Mouse (Mus musculus) embryonic stem cell, embryonic (primary cell): ENCODE measurements around the gene Stra8.

Experiments used
- CTCF ChIA-PET, 4 experiments: fragments of 300-600 bp in 2 of 4; fragments of 350-600 bp in 2 of 4; sonication (Branson Sonifier 250); formaldehyde crosslinking; loops; one replicate each; lab custom pipeline; 2022; ENCODE audit warnings: inconsistent platforms in 2 of 4; lab: Charles Lee
- POLR2A ChIA-PET, 4 experiments: fragments of 300-600 bp in 2 of 4; fragments of 350-600 bp in 2 of 4; sonication (Branson Sonifier 250); formaldehyde crosslinking; loops; one replicate each; lab custom pipeline; 2022; ENCODE audit warnings: antibody characterized with exemption in 4 of 4, inconsistent platforms in 1 of 4; lab: Charles Lee

Gene Stra8

DNA sequence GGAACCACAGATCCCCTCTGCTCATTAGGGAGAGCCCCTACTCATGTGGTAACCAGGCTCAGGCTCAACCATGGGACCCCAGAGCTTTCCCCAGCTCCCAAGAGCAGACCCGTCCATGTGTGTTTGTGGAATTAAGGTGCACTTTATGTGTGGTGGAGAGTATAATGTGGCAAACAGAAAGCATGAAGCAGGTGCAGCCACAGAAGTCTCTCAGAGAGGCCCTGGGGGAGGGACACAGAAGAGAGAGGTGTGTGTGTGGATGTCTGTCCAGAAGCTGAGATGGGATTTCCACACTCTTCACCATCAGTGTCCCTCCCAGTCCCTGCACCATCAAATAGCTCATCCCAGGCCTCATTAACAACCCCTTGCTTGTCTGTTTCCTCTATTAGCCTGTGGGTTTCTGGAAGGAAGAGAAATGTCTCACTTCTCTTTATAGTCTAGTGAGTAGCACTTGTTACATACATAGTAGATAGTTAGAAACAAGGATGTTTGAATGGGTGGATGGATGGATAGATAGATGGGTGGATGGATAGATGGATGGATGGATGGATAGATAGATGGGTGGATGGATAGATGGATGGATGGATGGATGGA lies 26.6 kb downstream of the Stra8 start:
- POLR2A ChIA-PET, result interaction anchor here in 1 of 4 experiments (0.6 to 1.3 kb wide), 2 partner anchors 9 to 140 kb away, joined by 3 read pairs; no protein-coding TSS in a partner anchor
- CTCF ChIA-PET, result no interaction called here

- ChIA-PET POLR2A (no interaction called here), CTCF (interaction anchor here in 1 of 4 experiments (1.0 kb wide), 1 partner anchor 50 kb away, joined by 3 read pairs; no protein-coding TSS in a partner anchor)
These were observed 28.5 kb downstream of the Stra8 start for GRCm38 (mm10) chr6:34948461-34948860.

GRCm38 (mm10) chr6:34951518-34951917 lies 31.6 kb downstream of the Stra8 start:
- POLR2A ChIA-PET, result no interaction called here
- CTCF ChIA-PET, result no interaction called here

- CTCF ChIA-PET, result no interaction called here
These were observed 32.1 kb downstream of the Stra8 start for GRCm38 (mm10) chr6:34951956-34952667.

DNA sequence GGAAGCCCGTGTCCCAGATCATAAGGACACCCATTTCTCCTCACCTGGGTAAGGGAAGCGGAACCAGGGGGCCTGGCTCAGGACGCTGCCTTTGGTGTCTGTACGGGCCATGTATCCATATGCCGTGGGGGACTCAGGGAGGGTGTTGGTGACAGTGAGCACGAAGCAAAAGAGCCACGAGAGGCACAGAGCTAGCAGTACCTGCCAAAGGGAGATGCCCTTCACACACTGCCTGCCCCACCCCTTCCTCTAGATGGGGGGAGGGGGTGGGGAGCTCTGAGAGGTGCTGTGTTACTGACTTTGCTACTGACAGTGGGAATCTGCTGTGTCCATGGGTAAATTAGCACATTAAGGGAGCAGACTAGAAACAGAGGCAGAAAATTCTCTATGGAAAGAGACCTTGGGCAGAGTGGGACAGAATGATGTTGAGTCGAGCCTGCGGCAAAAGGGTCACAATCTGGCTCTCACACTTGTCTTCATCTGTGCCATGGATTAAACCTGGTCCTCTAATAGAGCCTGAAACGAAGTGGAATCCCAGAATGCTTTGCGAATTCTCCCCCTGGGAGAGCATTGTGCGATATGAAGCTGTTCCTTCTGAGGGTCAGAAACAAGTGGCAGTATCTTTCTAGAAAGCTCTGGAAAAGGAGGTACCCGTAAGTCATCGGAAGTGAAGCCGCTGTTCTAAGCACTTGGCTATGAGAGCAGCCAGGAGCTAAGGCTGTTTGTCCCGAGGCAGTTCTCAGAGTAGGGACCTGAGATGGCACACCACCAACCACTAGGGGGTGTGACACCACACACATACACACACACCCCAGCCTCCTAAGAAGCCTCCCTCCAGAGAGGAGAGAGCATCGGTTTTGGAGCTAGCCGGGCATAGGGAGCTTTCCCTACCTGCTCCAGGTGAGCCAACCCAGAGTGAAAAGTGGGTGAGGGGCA lies 35.2 kb downstream of the Stra8 start:
- ChIA-PET POLR2A (interaction anchor here in 1 of 4 experiments (0.6 to 1.7 kb wide), 6 partner anchors 9 to 238 kb away, joined by 3 to 6 read pairs (median 3); no protein-coding TSS in a partner anchor), CTCF (interaction anchor here (0.6 to 2.5 kb wide), 32 partner anchors 10 to 229 kb away, joined by 3 to 12 read pairs (median 4); partner anchors contain the start of gene Slc23a4 (in 1 of the 4))

More at GRCm38 (mm10) chr6:34951956-34952667, 32.1 kb downstream of the Stra8 start:
- POLR2A ChIA-PET, result interaction anchor here in 1 of 4 experiments (0.6 kb wide), 1 partner anchor 163 kb away, joined by 5 read pairs; no protein-coding TSS in a partner anchor

DNA sequence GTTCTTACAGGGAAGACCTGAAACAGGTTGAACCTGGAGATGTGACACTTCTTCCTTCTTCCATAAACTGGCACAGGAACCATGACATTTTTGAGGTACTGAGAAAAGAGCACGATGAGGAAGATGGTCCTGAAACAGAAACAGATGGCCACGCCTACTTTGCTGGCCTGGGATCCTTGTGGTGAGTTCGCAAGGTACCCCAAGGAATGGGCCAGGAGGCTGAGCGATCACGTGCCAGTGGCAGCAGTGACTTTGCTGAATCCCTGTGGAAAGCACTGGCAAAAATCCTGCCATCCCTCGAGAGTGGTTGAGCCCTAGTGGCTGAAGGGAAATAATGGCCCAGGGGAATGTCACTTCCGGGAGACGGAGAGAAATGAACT lies 35.9 kb downstream of the Stra8 start:
- CTCF ChIA-PET, result interaction anchor here (0.6 to 2.5 kb wide), 25 partner anchors 11 to 167 kb away, joined by 3 to 12 read pairs (median 6); partner anchors contain the start of gene Slc23a4 (in 1 of the 4)

GRCm38 (mm10) chr6:34959131-34959530 lies 39.2 kb downstream of the Stra8 start:
- POLR2A ChIA-PET, result interaction anchor here in 1 of 4 experiments (0.6 kb wide), 1 partner anchor 126 kb away, joined by 3 read pairs; no protein-coding TSS in a partner anchor
- CTCF ChIA-PET, result interaction anchor here in 1 of 4 experiments (0.8 kb wide), 1 partner anchor 35 kb away, joined by 9 read pairs; no protein-coding TSS in a partner anchor

More for the DNA sequence above, 35.9 kb downstream of the Stra8 start:
- POLR2A ChIA-PET, result interaction anchor here in 1 of 4 experiments (0.6 to 1.7 kb wide), 5 partner anchors 10 to 238 kb away, joined by 3 to 6 read pairs (median 3); no protein-coding TSS in a partner anchor

DNA sequence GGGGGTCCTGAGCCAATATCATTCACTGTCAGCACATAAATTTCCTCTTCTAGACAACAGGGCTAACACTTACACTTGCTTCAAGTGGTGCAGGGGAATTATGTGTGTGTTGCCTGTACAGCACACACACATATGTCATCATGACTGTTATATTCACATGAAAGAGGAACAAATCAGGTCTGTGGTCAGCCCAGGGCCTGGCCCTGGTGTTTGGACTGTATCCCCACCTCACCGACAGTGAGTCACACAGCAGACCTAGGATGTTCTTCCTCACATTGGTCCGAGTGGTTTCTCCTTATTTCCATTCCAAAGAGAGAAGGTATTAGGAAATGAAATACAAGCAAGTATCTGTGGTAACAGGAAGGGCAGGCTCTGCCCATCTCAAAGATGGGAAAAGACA lies 44.6 kb downstream of the Stra8 start:
- CTCF ChIA-PET, result no interaction called here
- POLR2A ChIA-PET, result no interaction called here

DNA sequence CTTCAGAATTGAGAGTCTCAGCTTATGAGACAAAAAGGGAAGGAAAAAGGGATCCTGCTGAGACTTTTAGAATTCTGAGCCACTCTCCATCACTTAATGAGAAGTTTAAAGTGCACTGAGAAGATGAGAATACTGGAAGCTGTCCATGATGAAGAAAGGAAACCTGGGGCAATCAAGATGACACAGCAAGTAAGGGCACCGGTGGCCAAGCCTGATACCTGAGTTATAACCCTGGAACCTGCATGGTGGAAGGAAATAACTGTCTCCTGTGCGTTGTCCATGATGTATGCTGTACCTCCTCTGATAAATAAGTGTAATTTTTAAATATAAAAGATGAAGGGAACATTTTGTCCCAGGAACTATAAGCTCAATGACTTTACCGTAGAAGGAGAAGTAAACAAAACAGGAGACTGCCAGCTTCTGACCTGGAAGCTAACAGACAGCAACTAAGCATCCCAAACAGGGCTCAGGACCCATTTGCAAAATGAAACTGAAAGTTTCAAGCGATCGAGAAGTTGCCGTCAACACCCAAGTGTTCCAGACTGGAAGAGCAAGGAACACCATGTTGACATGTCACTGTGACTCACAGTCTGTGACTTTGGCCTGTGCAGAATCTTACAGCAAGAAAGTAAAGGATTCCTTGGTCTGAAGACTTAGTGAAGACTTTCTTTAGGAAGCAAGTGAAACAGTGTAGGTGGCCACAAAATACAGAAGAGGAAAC lies 46.0 kb downstream of the Stra8 start:
- CTCF ChIA-PET, result interaction anchor here in 1 of 4 experiments (2.0 kb wide), 1 partner anchor 15 kb away, joined by 7 read pairs; no protein-coding TSS in a partner anchor
- POLR2A ChIA-PET, result interaction anchor here in 1 of 4 experiments (1.5 kb wide), 1 partner anchor 61 kb away, joined by 3 read pairs; no protein-coding TSS in a partner anchor

- ChIA-PET POLR2A (interaction anchor here in 1 of 4 experiments (0.8 to 1.5 kb wide), 3 partner anchors 9 to 30 kb away, joined by 3 to 4 read pairs (median 3); no protein-coding TSS in a partner anchor), CTCF (interaction anchor here (0.8 to 2.7 kb wide), 6 partner anchors 10 to 16 kb away, joined by 3 to 14 read pairs (median 6); no protein-coding TSS in a partner anchor)
These were observed 51.2 kb downstream of the Stra8 start for GRCm38 (mm10) chr6:34971181-34971580.

DNA sequence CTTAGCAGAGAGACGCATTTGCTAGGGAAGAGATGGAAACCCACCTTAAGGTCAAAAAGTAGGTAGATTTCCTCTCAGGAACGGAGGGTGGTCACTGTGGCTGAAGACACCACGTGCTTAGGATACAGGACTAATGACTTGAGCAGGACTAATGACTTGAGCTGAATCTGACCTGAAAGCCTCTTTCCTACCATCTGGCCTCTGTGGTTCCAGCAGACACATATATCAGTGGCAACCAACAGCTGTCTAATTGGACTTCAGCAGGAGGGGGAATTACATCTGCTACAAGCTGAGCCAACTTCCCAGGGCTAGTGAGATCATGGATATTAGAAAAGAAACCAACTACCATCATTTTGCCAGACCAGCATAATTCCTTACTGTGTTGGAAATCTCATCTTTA lies 59.3 kb downstream of the Stra8 start:
- POLR2A ChIA-PET, result interaction anchor here in 1 of 4 experiments (0.9 kb wide), 1 partner anchor 9 kb away, joined by 3 read pairs; no protein-coding TSS in a partner anchor
- CTCF ChIA-PET, result interaction anchor here in 3 of 4 experiments (0.6 to 0.9 kb wide), 3 partner anchors 23 to 188 kb away, joined by 3 read pairs; no protein-coding TSS in a partner anchor

DNA sequence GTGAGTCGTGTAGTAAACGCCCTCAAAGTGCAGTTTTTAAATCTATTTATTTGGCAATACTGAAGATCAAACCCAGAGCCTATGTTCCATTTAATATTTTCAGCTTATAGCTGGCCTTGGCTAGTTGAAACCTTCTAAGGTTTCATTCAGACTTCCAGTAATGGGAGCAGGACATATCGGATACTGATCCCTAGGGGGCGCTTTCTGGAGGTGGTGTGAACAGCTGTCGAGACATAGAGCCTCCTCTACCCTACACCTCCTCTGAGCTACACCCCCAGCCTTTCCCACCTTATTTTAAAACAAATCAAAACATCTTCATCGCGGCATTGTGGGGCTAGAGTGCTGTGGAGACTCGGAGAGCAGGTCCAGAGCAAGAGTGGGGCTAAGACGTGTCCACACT lies 60.7 kb downstream of the Stra8 start:
- CTCF ChIA-PET, result interaction anchor here (0.6 to 2.4 kb wide), 28 partner anchors 8 to 518 kb away, joined by 3 to 16 read pairs (median 5); partner anchors contain the start of gene Agbl3 (in 1 of the 4)
- POLR2A ChIA-PET, result interaction anchor here in 1 of 4 experiments (0.6 to 1.4 kb wide), 4 partner anchors 13 to 501 kb away, joined by 3 read pairs; no protein-coding TSS in a partner anchor

GRCm38 (mm10) chr6:34987085-34987645 lies 67.2 kb downstream of the Stra8 start:
- POLR2A ChIA-PET, result interaction anchor here in 2 of 4 experiments (0.5 to 2.6 kb wide), 4 partner anchors 11 to 49 kb away, joined by 3 to 10 read pairs (median 4); no protein-coding TSS in a partner anchor
- CTCF ChIA-PET, result interaction anchor here in 3 of 4 experiments (0.6 to 1.6 kb wide), 4 partner anchors 12 to 33 kb away, joined by 3 to 9 read pairs (median 4); no protein-coding TSS in a partner anchor

GRCm38 (mm10) chr6:34988081-34988761 lies 68.3 kb downstream of the Stra8 start, which contains the start of gene Slc23a4:
Slc23a4 (minus strand) TSS chr6:34988404.
- ChIA-PET CTCF (interaction anchor here (0.6 to 1.6 kb wide), 10 partner anchors 11 to 479 kb away, joined by 3 to 9 read pairs (median 4); partner anchors contain the start of gene Wdr91 (in 1 of the 4)), POLR2A (interaction anchor here in 2 of 4 experiments (0.5 to 2.6 kb wide), 18 partner anchors 9 to 512 kb away, joined by 3 to 10 read pairs (median 3); partner anchors contain the start of gene Bpgm (in 1 of the 2))
